Mouse (Mus musculus) naive thymus-derived CD4-positive, alpha-beta T cell, adult 2 months (primary cell): ENCODE measurements around the gene Zfp296.
A peak's percentile ranks its signal among the peaks of the same experiment; 100 is the strongest.

Experiments used
- DNase-seq: peaks from one replicate; pipeline ENCODE4 v3.0.0-alpha.2; 2011; ENCODE audit warnings: low read depth

Gene Zfp296

DNA sequence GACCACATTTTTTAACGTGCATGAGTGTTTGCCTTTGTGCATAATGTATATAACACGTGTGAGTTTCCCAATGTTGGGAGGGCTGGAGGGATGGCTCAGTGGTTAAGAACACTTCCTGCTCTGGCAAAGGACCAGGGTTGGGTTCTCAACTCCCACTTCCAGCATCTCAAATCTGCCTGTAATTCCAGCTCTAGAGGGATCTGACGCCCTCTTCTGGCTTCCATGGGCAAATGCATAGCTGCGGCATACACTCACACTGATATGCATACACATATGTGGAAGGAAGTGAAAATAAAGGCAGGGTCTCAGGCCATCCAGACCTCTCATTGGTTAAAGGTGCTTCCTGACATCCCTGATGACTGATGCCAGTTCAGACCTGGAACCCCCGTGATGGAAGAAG, 30.2 kb downstream of the Zfp296 start:
- DNase-seq, result no peak

- DNase-seq, result no peak
Measured at GRCm38 (mm10) chr7:19609641-19610332, 32.7 kb downstream of the Zfp296 start.

DNA sequence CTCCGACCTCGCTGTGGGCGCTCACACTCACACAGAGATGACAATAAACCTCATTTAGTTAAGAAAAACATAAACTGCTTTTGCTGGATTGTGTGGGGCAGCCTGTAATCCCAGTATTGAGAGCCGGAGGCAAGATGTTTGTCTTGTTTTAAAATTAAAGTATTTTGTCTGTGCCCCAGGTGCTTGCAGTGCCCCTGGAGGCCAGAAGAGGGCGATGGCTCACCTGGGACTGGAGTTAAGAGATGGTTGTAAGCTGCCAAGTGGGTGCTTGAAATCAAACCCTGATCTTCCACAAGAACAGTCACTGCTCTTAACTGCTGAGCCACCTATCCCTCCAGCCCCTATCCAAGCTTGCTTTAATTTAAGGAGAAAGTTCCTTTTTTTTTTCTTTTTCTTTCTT, 33.9 kb downstream of the Zfp296 start:
- no peak for DNase-seq

DNA sequence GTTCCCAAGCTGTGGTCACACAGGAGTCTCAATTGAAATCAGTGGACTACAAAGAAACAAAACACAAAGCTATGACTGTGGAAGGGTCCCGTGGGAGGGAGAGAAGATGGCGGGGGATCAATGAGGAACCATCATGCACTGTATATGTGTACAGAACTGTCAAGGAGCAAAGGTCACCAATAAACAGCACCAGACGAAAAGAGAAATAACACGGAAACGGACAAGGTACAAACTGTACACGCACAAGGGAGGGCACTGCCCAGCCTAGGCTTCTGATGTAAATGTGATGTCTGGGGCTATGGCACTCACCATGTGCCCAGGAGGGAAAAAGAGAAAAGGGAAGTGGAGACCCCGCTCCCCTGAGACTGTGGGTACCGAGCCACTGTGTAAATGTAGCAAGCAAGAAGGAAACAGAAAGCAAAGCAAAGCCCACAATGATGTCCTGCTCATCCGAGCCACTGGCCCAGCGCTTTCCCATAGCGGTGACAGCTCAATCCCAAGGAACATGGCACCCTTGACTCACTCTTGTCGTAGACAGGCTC, 38.0 kb downstream of the Zfp296 start:
- no peak for DNase-seq

GRCm38 (mm10) chr7:19619004-19619801, 42.1 kb downstream of the Zfp296 start:
- DNase-seq, result peak; percentile 83

GRCm38 (mm10) chr7:19620811-19621210, 43.7 kb downstream of the Zfp296 start:
- DNase-seq, result no peak

GRCm38 (mm10) chr7:19622241-19622640, 45.2 kb downstream of the Zfp296 start:
- DNase-seq, result no peak

GRCm38 (mm10) chr7:19623433-19623832, 46.3 kb downstream of the Zfp296 start:
- DNase-seq, result no peak

GRCm38 (mm10) chr7:19627721-19628120, 50.6 kb downstream of the Zfp296 start:
- no peak for DNase-seq

DNA sequence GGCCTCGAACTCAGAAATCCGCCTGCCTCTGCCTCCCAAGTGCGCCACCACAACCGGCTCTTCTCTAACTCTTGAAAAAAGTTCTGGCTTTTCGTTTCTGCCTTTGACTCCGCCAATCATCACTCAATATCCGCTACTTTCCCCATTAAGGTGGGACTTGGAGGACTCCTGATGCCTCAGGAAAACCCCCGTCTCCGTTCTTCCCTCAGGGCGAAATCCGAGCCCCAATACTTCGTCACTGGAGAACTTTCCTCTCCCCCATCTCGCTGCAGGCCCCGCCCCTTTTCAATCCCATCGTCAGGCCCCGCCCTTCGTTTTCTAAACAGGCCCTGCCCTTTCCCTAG, 51.1 kb downstream of the Zfp296 start:
- DNase-seq, result no peak

GRCm38 (mm10) chr7:19628536-19629360, 51.7 kb downstream of the Zfp296 start:
- peak; percentile 99 for DNase-seq

GRCm38 (mm10) chr7:19629361-19629734, 52.3 kb downstream of the Zfp296 start, which contains the start of gene Relb:
Gene Relb (minus strand): TSS chr7:19629438.
- peak; percentile 92 for DNase-seq
